In the genomic region with DNA sequence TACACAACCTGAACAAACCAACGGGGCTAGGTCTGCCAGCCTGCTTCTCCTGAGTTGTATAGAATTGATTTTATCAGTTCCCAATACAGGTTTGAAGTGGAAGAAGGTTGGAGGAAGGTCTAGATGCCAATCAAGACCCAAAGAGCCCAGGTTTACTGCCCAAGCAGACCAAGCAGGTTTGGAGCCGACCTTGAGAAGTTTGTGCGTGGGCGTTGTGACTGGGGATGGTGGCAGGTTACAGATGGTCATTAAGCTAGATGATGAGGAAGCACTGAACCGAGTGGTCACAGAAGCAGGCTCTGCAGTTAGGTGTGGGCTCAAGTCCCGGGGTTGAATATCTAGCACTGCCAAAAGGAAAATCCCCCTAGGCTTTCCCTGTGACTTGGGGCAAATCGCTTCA, we compare ENCODE assay signal across 21 mouse cellular contexts. TPM values are rescaled to one million over a fixed set of nuclear protein-coding genes. Genes with fewer than 3 reads are reported as not detected.
A peak's percentile ranks its signal among the peaks of the same experiment; 100 is the strongest.
DNase-seq lines count a peak whose midpoint lies in the region; ATAC-seq and TF ChIP-seq lines count a peak whose summit lies in the region.
"Had no signal": no experiment of that assay in that cellular context is flagged by ENCODE, and none has a peak within 500 bp of the region (broad histone marks: within the 10 kb centered on the region; RNA-seq: fewer than 3 reads in every experiment).

No protein-coding gene starts in this region.

- H3K4me3 ChIP-seq in kidney, embryonic 14.5 days (ENCODE audit: low read length): no peak overlapping the region
- H3K4me3 ChIP-seq in kidney, postnatal 0 days (replicated peaks; ENCODE audit: low read depth, low read length): no peak overlapping the region
- H3K4me3 ChIP-seq: embryonic facial prominence, embryonic 10.5 days; embryonic facial prominence, embryonic 12.5 days; forebrain, embryonic 13.5 days; forebrain, embryonic 15.5 days had no signal

- no peaks in the 10 kb centered on the region for H3K36me3 ChIP-seq in kidney, embryonic 14.5 days (ENCODE audit: control insufficient read depth, insufficient read depth, low read length)
- H3K36me3 ChIP-seq in kidney, postnatal 0 days (ENCODE audit: insufficient read depth, low read length): no peaks in the 10 kb centered on the region
- H3K36me3 ChIP-seq: embryonic facial prominence, embryonic 10.5 days; embryonic facial prominence, embryonic 12.5 days; forebrain, embryonic 15.5 days had no signal

- H3K4me1 ChIP-seq in kidney, embryonic 14.5 days (ENCODE audit: control insufficient read depth, insufficient read depth, low read length): 0 out of 2 replicates have a peak, but pooled peaks cover 3% of the 10 kb centered on the region
- no peaks in the 10 kb centered on the region for H3K4me1 ChIP-seq in kidney, postnatal 0 days (replicated peaks; ENCODE audit: insufficient read depth, low read length)
- H3K4me1 ChIP-seq: forebrain, embryonic 13.5 days; forebrain, embryonic 15.5 days had no signal

- TF ChIP-seq CTCF in kidney, postnatal 0 days (IDR thresholded peaks at IDR 0.05; ENCODE audit: low read depth): no peak

- H3K27ac ChIP-seq in kidney, embryonic 14.5 days (ENCODE audit: low read depth, low read length): no peak overlapping the region; the same call in 1 of the 2 replicates
- peak overlapping the region; percentile 73; the same call in 1 of the 2 replicates for H3K27ac ChIP-seq in kidney, postnatal 0 days
- H3K27ac ChIP-seq: embryonic facial prominence, embryonic 10.5 days; embryonic facial prominence, embryonic 12.5 days; forebrain, embryonic 13.5 days; forebrain, embryonic 15.5 days had no signal

- WGBS in kidney, embryonic 14.5 days: 55% methylated on average over 7 of the region's 7 CpGs
- 50% methylated on average over 7 of the region's 7 CpGs for WGBS in kidney, postnatal 0 days

- no peak overlapping the region for H3K4me2 ChIP-seq in kidney, embryonic 14.5 days (replicated peaks; ENCODE audit: low read depth, low read length)
- H3K4me2 ChIP-seq in kidney, postnatal 0 days (ENCODE audit: low read length): no peak overlapping the region
- H3K4me2 ChIP-seq: embryonic facial prominence, embryonic 12.5 days; forebrain, embryonic 13.5 days; forebrain, embryonic 15.5 days had no signal

- H3K27me3 ChIP-seq in kidney, embryonic 14.5 days (ENCODE audit: control insufficient read depth, insufficient read depth, low read length): no peaks in the 10 kb centered on the region
- H3K27me3 ChIP-seq in kidney, postnatal 0 days (ENCODE audit: insufficient read depth, low read length): no peaks in the 10 kb centered on the region
- H3K27me3 ChIP-seq: embryonic facial prominence, embryonic 12.5 days; forebrain, embryonic 13.5 days; forebrain, embryonic 15.5 days had no signal

- no peak overlapping the region for H3K9ac ChIP-seq in kidney, embryonic 14.5 days (ENCODE audit: low read depth, low read length)
- H3K9ac ChIP-seq in kidney, postnatal 0 days (ENCODE audit: low read depth, low read length): no peak overlapping the region
- H3K9ac ChIP-seq: embryonic facial prominence, embryonic 12.5 days; forebrain, embryonic 13.5 days; forebrain, embryonic 15.5 days had no signal

- H3K9me3 ChIP-seq in kidney, embryonic 14.5 days (ENCODE audit: control insufficient read depth, low read length): no peaks in the 10 kb centered on the region
- H3K9me3 ChIP-seq in kidney, postnatal 0 days (replicated peaks; ENCODE audit: low read length): no peaks in the 10 kb centered on the region
- H3K9me3 ChIP-seq: embryonic facial prominence, embryonic 10.5 days; embryonic facial prominence, embryonic 12.5 days; forebrain, embryonic 13.5 days; forebrain, embryonic 15.5 days had no signal

- peak; percentile 43 for DNase-seq in kidney, adult 11 months
- no peak for DNase-seq in kidney, postnatal 10 days
- DNase-seq in kidney, adult 9 months: peak; percentile 24
- peak; percentile 52 for DNase-seq in urinary bladder, postnatal 14 days (ENCODE audit: low spot score)
- no peak for DNase-seq in urinary bladder, adult 2 months (ENCODE audit: low spot score)
- peak; percentile 26 for DNase-seq in kidney, postnatal 0 days (ENCODE audit: low spot score)
- DNase-seq in cerebellum, postnatal 10 days: no peak
- DNase-seq: adrenal gland, adult 2 months; adrenal gland, postnatal 10 days; adrenal gland, postnatal 25 days; cerebellum, adult 11 months; cerebellum, adult 18-20 months; cerebellum, adult 8-10 months; cerebellum, adult 9-11 months; cerebellum, postnatal 25 days had no signal

- ATAC-seq in kidney, embryonic 14.5 days (ENCODE audit: low FRiP score, low TSS enrichment): no peak
- ATAC-seq in kidney, postnatal 0 days (replicated peaks; ENCODE audit: low FRiP score, low read depth): peak; percentile 55; the same call in 1 of the 2 replicates
- ATAC-seq: forebrain, embryonic 13.5 days; forebrain, embryonic 15.5 days had no signal

RNA-seq across cellular contexts. Expression of a gene that starts 9.9 kb away (rescaled TPM):
- polyA plus RNA-seq in kidney, embryonic 14.5 days (2014; fragmentation: Nextera tagmentation; extraction: Ambion mirVana): 20.5 and 24.9 TPM in 2 replicates
- polyA plus RNA-seq in urinary bladder, adult 2 months (2012; rRNA removed): 15.3 and 16.5 TPM in 2 replicates
- 74.1 and 82.9 TPM in 2 replicates for polyA plus RNA-seq in kidney, postnatal 0 days (2015; fragmentation: Nextera tagmentation; extraction: Ambion mirVana)
- polyA plus RNA-seq: C2C12; forebrain, embryonic 13.5 days had no signal

Comparison
In these comparisons a context has a peak if more than half of its experiments do, and no peak if none do; other contexts are left out.
1. DNase-seq: peak in kidney, adult 11 months (single experiment), kidney, adult 9 months (single experiment), urinary bladder, postnatal 14 days (single experiment) and kidney, postnatal 0 days (single experiment); none in kidney, postnatal 10 days (single experiment), urinary bladder, adult 2 months (single experiment) and cerebellum, postnatal 10 days (0 of 2).